Mouse (Mus musculus): ENCODE results near the gene Tbpl1.

GRCm38 (mm10) chr10:22712955-22713354 is 18.8 kb downstream of the Tbpl1 start:
- no peak for TF ChIP-seq POLR2A (IDR thresholded peaks at IDR 0.05; ENCODE audit: low read depth, low read length)
- TF ChIP-seq CTCF (IDR thresholded peaks at IDR 0.05; ENCODE audit: extremely low read depth, insufficient read depth, insufficient read length, insufficient replicate concordance), result no peak
